Mouse (Mus musculus): Measurements from ENCODE around the gene Exoc3l4. TPM values are rescaled to one million over a fixed set of nuclear protein-coding genes. Genes with fewer than 3 reads are reported as not detected.

The Exoc3l4 gene
- total RNA-seq, 2 experiments from 2014 or later = 1.8 to 4.6 TPM

DNA sequence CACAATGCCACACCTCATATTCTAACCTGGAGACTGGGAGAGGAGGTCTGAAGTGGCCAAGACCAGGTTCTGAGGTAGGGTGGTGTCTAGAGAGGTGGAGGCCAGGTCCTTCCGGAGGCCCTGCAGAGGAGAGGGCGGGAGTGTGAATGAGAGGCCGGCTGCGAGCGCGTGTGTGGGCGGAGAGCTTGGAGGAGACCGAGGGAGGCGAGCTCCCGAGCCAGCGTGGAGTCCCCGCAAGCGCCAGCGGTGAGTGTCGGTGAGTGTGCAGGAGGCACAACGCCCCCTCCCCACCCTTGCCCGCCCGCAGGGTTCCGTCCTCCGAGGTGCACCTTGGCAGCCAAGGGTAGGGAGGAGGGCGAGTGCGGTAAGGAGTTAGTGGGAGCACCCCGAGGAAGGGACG is 10.2 kb upstream of the Exoc3l4 start, which contains the start of gene Lbhd2:
Gene Lbhd2 (plus strand): TSS at position 188 of the 400 bp plus-strand sequence.
- intact Hi-C loops (cut with DNase I) = no loop called here
- DNase-seq = no peak

DNA sequence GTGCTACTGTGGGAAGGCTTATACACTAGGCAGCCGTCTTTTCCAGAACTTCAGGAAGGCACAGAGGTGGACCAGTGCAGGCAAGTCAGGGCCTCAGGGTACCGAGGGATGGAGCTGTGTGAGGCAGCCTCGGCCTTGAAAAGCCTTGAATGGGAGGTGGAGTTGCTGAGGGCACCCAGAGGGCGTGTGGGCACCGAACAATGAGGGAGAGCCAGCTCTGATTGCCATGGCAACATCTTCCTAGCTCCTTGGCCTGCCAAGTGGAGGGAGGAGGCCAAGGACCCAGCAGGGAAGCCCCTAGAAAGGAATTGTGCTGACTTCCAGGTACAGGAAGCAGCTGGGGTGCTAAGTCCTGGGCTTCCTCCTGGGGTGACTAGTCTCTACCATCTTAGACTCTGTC is 7.2 kb upstream of the Exoc3l4 start:
- no peak for DNase-seq
- intact Hi-C loops (cut with DNase I) = no loop called here

DNA sequence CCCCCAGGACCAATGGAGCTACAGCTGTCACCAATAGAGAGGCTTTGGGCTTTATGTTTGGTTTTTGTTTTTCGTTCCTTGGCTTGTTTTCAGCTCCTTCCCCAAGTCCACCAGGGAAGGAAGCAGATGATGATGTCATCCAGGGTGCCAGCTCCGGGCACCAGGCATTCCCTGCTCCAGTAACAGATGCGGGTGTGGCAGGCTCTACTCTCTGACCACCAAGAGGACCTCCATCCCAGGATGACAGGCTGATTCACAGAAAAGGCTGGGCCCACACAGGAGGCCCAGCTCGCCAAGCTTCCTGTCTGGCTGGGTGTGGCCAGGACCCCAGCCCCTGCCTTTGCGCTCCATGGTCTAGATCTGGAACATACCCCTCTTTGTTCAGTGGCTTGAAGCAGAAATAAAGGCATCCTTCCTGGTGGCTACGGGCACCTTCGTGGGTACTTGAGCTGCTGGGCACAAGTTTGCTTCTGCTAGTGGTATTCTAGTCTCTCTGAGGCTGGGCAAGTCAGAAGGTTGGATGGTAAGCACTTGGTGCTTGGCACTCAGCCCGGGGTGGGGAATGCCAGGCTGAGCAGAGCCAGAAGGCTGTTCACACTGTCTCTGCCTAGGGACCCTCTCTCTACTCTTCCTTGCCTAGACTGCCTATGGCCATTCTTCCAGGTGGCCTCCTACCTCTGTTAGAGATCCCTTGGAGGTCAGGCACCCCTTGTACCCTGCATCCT is 5.0 kb upstream of the Exoc3l4 start:
- intact Hi-C loops (cut with DNase I) = loop anchor here (5.0 kb wide), 2 partner anchors 74 to 139 kb away; partner anchors contain the start of gene Amn
- DNase-seq = no peak

DNA sequence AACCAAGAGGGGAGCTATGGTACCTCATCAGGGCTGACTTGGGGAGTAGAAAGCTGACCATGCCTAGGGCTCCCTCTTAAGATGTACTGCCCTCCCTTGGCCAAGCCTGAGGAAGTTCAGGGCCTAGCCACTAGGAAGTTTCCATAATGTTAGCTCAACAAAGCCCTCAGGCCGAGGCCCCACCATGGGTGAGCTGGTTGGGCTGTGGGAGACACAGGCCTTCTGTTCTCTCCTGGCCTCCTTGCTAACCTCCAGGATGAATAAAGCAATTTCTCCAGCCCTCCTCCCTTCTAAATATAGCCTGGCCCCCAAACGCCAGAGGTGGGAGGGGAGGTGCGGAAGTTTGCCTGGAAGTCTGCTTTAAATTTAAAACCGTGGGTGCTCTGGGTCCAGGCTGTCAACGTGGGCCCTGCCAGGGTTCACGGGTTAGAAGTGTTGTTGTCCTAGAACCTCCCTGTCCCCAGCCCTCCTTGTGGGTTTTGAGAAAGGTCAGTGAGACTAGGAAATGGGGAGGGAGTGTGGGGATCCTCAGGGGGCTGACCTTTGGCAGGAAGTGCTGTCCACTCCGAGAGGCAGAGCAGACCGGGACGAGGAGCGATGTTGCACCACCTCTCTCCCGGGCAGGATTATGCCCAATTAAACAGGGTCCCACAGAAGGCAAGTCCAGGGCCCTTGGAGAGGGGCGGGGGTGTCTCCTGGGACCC is 4.1 kb upstream of the Exoc3l4 start:
- intact Hi-C loops (cut with DNase I) = loop anchor here (5.0 kb wide), 2 partner anchors 75 to 140 kb away; partner anchors contain the start of gene Amn
- DNase-seq = no peak

DNA sequence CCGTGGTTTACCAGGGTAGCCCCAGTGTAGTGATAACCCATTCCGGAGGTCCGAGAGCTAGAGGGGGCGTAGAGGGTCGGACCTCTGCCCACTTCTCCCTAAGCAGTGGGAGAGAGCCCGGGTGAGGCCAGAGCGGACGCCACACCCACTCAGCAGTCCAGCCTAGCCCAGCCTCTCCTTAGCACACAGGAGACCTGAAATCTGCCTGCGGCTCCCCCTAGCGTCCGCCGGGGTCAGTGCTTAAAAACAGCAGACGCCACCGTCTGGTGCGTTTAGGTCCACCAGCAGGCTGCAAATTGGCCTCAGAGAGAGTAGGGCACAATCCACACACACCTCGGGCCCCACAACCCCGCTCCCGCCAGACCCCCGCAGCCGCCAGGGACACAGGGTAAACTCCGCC is 3.5 kb upstream of the Exoc3l4 start:
- intact Hi-C loops (cut with DNase I) = loop anchor here (5.0 kb wide), 2 partner anchors 76 to 141 kb away; partner anchors contain the start of gene Amn

DNA sequence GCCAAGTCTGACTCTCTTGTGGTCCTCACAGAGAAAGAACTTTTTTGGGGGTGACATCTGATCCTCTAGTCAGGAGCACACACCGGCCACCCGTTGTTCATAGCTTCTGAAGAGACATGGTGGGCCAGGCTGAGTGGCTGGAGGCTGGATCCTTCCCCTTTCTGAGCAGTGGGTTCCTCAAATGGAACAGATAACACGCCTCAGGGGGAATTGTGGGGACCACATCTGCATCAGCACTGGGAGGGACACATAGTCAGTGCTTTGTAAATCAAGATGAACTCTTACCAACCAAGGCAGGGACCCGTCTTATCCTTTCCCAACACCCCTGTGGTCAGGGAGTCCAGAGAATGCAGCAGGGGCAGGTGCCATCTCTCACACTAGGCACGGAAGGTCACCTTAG is 3.1 kb downstream of the Exoc3l4 start:
- intact Hi-C loops (cut with DNase I) = loop anchor here (10.0 kb wide), 1 partner anchor 225 kb away; no protein-coding TSS in a partner anchor
- no peak for DNase-seq

More for the DNA sequence above, 3.5 kb upstream of the Exoc3l4 start:
- peak; percentile 89 for DNase-seq

DNA sequence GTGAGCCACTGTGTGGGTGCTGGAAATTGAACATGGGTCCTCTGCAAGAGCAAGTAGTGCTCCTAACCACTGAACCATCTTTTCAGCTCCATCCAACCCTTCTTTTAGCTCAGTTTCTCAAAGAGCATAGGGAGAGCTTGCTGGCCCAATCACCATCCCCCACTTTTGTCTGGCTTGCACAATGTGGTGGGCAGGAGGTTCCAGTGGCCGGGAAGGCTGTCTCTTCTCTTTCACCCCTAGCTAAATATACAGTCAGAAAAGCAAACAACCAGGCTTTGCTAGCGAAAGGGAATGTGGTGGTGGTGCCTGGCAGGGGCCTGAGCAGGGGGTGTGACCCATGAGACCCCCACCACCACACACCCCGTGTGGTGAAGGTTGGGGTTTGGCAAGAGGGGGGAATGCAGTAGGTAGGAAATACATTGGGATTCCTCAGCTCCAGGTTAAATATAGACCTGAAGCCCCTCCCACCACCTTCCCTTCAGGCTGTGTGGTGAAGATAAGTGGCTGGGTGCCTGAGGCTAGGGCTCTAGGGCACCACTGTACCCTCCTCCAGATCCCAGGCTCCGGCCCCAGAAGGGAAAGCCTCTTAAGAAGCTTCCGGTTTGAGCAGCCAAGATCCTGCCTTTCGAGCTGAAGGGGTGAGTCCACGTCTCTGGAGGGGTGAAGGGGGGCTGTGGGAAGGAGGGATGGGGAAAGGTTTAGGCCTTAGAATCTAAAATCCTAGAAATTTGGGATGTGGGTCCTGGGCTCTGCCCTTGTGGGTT is 4.3 kb downstream of the Exoc3l4 start:
- intact Hi-C loops (cut with DNase I) = loop anchor here (10.0 kb wide), 1 partner anchor 224 kb away; no protein-coding TSS in a partner anchor

DNA sequence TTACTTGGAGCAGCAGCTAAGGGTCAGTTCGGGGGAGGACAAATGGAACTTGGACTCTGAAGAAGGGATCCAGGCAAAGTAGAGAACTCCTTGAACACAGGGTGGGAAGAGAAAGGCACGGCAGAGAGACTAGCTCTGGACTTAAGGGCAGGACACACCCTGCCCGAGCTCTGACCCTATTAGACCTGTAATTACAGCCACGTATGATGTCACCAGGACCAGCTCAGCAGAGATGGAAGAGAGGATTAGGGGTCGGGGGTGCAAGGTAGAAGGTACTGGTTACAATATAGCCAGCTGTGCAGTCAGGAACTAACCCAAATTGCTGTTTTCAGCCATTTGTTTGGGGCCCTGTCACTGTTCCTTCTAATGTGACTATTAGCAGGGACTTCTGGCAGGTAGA is 6.0 kb downstream of the Exoc3l4 start:
- intact Hi-C loops (cut with DNase I) = loop anchor here (10.0 kb wide), 1 partner anchor 222 kb away; no protein-coding TSS in a partner anchor
- DNase-seq = no peak

More for the DNA sequence above, 4.3 kb downstream of the Exoc3l4 start:
- DNase-seq = no peak

DNA sequence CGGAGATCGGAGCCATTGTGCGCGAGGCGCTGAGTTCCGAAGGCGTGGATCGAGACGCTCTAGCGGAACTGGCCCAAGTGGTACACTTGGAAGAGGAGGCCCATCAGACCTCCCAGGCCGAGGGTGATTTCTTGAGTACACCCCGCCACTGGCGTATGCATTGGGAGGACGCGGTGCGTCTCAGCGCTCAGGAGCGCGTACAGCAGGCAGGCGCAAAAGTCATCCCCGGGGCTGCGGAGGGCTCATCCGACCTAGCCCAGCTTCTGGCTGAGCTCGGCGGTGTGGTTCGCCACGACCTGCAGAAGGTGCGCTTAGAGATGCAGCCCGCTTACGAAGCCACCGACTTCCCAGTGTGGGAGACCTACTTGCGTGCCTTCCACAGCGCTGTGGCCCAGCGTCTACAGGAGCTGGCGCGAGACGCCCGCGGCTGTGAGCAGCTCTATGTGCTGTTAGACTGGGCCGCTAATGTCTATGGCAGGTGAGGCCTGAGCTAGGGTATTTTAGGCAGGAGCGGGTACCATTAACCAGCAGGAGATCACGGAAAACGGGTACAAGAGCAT is 6.8 kb downstream of the Exoc3l4 start:
- intact Hi-C loops (cut with DNase I) = loop anchor here (2.0 to 10.0 kb wide), 2 partner anchors 45 to 221 kb away; no protein-coding TSS in a partner anchor
- DNase-seq = no peak

DNA sequence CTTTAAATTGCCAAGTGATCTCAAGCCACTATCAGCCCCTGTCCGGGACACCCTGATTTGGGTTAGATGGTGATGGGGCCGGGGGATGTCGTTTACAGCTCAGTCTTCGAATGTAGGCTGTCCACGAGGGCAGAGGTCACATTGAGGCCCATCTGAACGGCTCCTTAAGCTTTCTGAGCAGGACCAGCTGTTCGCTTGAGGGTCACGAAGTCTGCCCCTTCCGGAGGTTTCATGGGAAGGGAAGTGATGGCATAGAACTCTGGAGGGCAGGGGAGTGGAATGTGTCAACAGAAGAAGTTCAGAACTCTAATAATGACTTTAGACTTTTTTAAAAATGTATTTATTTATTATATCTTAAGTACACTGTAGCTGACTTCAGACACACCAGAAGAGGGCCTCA is 7.7 kb downstream of the Exoc3l4 start:
- DNase-seq = no peak
- intact Hi-C loops (cut with DNase I) = loop anchor here (2.0 to 10.0 kb wide), 2 partner anchors 44 to 220 kb away; no protein-coding TSS in a partner anchor

DNA sequence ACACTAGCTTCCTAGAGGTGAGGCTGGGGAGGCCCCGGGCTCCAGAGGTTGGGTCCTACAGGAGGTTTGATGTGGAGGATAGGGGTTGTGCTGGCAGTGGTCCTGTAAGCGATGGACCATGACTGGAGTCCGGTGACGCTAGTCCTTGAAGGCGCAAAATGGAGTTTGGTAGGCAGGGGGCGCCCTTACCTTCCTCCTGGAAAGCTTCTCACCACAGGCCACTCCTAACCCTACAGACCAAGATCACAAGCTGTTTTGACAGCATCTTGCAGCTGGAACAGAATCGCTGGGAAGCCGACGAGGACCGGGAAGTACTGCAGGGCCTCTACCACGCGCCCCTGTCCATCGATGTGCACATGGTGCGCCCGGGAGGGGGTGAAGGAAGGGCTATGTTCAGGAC is 8.4 kb downstream of the Exoc3l4 start:
- peak; percentile 87 to 93 for DNase-seq
- intact Hi-C loops (cut with DNase I) = loop anchor here (2.0 to 10.0 kb wide), 2 partner anchors 44 to 220 kb away; no protein-coding TSS in a partner anchor

DNA sequence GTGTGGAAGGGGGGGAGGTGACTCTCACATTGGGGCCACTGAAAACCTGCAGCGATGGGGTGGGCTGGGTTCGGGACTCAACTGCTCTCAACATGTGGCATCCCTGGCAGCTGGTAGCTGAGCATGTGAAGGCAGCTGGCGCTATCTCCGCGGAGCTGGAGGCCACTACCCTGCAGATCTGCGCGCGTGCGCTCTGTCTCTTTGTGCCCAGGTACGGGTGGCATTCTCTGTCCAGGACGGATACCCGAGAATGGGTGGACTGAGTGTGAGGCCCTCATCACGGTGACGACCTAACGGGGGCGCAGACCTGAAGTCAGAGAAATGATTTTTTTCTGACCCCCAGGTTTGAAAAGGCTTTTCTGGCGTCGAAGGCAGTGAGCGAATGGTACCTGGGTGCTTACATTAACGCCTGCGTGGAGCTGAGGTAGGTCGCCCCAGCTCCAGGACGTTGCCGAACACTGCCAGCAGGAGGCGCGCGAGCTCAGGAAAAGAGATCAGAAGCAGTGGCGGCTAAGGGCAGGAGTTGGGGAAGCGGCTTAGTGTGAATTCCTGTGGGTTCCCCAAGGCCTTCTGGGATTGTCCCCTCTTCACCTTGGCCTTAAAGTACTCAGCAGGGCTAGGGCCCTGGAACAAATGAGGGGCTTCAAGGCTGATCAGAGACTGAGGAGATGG is 9.1 kb downstream of the Exoc3l4 start:
- intact Hi-C loops (cut with DNase I) = loop anchor here (1.0 to 10.0 kb wide), 3 partner anchors 33 to 219 kb away; no protein-coding TSS in a partner anchor
- DNase-seq = peak; percentile 90 to 96

DNA sequence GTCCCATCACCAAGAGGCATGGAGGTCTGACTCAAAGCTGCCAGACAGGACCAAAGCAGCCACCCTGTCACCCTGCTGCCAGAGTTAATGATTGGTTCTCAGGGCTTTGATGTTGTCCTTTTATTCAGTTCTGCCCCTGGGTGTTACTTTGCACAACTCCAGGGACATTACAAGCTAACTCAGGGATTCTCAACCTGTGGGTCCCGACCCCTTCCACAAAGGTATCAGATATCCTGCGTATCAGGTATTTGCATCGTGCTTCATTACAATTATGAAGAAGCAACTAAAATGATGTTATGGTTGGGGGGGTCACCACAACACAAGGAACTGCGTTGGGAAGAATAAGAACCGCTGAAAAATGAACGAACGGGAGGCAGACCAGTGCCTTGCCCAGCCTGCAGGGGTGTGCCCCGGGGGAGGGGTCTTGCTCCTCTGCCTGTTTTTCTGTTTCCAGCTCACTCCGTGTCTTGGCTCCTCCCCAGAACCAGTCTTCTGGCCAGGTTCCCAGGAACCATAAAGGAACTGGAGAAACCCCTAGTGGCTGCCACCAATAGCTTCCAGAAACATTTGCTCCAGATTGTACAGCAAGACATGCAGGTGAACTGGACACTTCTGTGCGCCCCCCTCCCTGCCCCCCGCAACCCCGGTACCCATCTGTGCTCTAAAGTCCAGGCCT is 10.8 kb downstream of the Exoc3l4 start:
- intact Hi-C loops (cut with DNase I) = loop anchor here (10.0 kb wide), 1 partner anchor 217 kb away; no protein-coding TSS in a partner anchor
- DNase-seq = no peak

DNA sequence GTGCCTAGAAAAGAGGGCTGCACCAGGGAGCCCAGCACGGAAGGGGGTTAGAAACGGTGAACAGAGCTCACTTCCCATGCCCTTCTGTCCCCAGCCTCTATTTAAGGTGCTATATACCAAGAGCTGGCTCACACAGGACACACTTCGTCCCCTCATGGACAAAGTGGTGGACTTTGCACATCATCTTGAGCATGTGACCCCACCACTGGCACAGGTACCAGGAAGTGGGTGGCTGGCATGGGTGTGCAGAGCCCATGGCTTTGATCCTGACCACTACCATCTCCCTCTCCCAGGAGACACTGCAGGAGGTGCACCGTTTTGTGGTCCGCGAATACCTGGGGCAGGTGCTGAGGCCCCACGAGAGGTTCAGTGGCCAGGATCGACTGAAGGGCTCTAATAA is 11.5 kb downstream of the Exoc3l4 start:
- no peak for DNase-seq
- intact Hi-C loops (cut with DNase I) = loop anchor here (10.0 kb wide), 1 partner anchor 216 kb away; no protein-coding TSS in a partner anchor

DNA sequence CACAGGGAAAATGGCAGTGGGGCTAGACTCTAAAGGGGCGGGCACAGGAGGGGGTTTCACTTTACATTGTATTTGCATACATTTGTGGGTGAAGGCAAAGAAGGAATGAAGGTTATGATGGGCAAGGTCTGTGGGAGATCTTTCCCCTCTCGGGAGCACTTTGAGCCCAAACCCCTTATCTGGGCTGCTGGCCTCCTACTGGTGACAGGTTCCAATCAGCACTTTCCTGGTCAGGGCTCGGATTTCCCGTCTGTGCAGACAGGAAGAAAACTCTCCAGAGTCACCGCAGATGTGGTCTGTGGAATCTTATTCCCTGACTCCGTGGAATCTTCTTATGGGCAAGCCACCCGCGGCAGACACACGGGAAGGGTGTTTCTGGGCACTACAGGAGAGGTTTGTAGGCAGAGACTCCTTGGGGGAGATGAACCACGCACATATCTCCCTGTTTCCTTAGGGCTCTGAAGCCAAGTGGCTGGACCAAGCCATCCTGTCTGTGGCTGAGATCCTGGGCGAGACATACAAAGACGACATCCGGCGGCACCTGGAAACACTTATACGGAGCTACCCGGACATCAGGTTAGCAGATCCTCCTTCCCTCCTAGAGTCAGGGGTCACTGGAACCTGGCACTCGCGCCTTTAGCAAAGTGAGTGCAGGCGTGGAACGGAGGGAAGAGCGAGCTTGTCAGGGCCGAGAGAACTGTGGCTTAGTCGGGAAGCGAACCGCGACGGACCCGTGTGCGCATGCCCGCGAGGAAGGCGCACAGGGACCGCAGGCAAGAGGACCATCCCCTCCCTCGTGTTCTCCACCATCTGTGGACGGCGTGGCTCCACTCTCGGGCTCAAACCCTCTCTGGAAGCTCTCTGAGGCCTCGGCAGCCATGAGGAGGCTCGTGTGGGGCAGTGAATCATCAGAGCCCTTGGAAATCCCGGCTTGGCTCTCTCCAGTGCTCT is 12.4 kb downstream of the Exoc3l4 start:
- peak; percentile 57 to 61 for DNase-seq
- intact Hi-C loops (cut with DNase I) = loop anchor here (10.0 kb wide), 1 partner anchor 216 kb away; no protein-coding TSS in a partner anchor

DNA sequence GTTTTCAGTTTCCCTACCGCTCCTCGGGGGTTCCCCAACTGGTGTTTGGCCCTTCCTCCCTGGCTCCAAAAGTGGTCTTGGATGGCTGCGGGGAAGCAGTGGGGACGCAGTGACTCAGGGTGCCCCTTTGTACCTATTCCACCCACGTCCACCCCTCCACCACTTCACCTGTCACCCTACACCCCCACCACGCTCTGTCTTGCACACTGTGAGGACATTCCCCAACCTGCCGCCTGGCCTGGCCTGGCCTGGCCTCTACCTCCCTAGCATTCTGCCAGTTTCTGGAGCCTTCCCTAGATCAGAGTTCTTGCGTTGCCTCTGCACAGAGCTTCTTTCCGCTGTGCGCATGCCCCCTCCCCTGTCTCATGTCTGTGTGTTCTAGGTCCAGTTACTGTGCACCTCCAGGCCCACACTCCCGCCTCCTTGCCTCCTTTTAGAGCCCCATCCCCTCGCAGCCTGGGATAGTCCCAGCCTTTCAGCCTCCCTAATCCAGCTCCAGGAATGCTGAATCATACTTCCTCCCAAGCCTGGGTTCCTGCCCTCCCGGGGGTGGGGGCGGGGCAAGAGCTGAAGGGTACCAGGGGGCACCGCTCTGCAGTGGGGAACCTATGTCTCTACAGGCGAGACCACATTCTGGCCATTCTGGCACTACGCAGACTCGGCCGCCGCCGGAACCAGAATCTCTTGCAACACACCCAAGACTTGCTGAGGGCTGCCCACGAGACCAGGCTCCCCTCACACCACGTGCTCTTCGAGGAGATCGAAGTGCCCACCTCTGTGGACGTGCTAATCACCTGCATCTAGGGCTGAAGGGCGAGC is 13.4 kb downstream of the Exoc3l4 start:
- intact Hi-C loops (cut with DNase I) = no loop called here
- no peak for DNase-seq
